Mouse (Mus musculus): ENCODE data around the gene Cetn3. TPM values are rescaled to one million over a fixed set of nuclear protein-coding genes. Genes with fewer than 3 reads are reported as not detected.

The Cetn3 gene
- polyA plus RNA-seq (2016; fragmentation: Nextera tagmentation; extraction: Ambion mirVana), result 194 and 228 TPM in 2 replicates

DNA sequence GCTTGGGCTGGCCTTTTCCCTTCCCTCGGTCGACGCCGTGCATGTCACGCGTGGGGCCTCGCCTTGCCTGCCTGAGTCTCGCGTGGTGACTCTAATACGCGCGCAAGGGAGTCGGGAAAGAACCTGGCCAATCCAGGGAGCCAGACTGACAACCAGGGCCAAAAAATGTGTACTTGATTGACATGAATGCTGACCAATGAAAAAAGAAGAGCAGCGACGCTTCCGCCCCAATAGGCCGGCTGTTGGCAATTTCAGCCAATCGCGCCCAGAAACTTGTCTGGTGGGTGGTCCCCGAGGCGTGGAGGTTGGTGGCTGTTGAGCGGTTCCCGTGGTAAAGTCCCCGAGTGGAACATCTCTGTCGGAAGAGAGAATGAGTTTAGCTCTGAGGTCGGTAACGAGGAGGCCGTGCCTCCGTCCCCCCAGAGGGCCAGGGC is at the start of gene Cetn3:
Gene Cetn3, plus strand, starts transcription at position 107 of the 434 bp plus-strand sequence.
- peak within 1 kb of the TSS; percentile 80 for H3K4me3 ChIP-seq

DNA sequence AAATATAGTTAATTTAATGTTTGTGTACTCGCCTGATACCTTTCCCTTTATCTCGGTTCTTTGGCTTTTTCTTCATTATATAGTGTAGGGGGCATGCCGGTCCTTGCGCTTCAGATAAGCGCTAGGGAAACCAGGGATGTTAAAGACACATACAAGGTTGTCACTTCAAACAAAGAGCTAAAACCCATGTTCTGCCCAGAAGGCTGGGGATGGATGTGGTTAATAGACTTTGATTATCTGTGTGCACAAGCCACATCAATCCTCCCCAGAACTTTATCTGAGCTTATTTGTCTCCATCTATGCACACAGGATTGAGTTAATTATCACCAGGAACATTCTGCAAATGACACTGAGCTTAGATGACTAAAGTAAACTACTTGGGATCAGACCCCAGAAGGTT is 46.3 kb upstream of the Cetn3 start:
- Histone ChIP-seq H3K4me3 (no peak overlapping the region), H3K27me3 (ENCODE audit: insufficient read depth, poor library complexity, severe bottlenecking) (no peaks in the 10 kb centered on the region)
- WGBS, result 86% methylated on average over 5 of the region's 5 CpGs

More for the DNA sequence above, at the start of gene Cetn3:
- H3K36me3 ChIP-seq, result peaks cover 18% of the 10 kb centered on the region
- peak; percentile 93 for DNase-seq (ENCODE audit: low spot score)
- no peaks in the 10 kb centered on the region for H3K9me3 ChIP-seq
- whole genome bisulfite sequencing, result under 1% methylated on average over 29 of the region's 29 CpGs
- H3K4me1 ChIP-seq (replicated peaks), result peaks cover 27% of the 10 kb centered on the region
- H3K27me3 ChIP-seq (ENCODE audit: insufficient read depth, poor library complexity, severe bottlenecking), result no peaks in the 10 kb centered on the region
- H3K27ac ChIP-seq, result peak within 1 kb of the TSS; percentile 99

DNA sequence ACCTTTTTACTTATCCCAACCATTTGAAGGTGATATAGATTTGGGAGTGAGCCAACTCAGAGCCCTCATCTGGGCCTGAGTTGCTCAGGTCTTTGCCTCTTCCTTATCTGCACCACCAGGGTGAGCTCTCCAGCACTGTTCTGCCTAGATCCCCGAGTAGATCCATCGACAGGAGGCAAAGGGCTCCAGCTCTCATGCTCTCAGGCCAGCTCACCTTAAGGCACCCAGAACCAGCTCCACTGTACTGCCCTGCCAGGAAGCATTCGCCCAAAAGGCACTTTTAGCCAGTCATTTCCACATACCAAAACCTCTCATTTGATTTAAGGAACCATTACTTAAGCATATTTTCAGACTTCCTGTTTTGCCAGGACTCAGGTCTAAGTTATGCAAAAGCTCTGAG is 42.0 kb upstream of the Cetn3 start:
- Histone ChIP-seq H3K4me1 (replicated peaks) (0 out of 2 replicates have a peak, but pooled peaks cover 3% of the 10 kb centered on the region), H3K4me3 (no peak overlapping the region), H3K27ac (no peak overlapping the region), H3K27me3 (ENCODE audit: insufficient read depth, poor library complexity, severe bottlenecking) (no peaks in the 10 kb centered on the region), H3K36me3 (no peaks in the 10 kb centered on the region), H3K9me3 (no peaks in the 10 kb centered on the region)
- no peak for DNase-seq (ENCODE audit: low spot score)
- 59% methylated on average over 3 of the region's 3 CpGs for WGBS

More for the DNA sequence above, 46.3 kb upstream of the Cetn3 start:
- Histone ChIP-seq H3K27ac (no peak overlapping the region), H3K4me1 (replicated peaks) (no peaks in the 10 kb centered on the region), H3K9me3 (no peaks in the 10 kb centered on the region), H3K36me3 (no peaks in the 10 kb centered on the region)
- no peak for DNase-seq (ENCODE audit: low spot score)

DNA sequence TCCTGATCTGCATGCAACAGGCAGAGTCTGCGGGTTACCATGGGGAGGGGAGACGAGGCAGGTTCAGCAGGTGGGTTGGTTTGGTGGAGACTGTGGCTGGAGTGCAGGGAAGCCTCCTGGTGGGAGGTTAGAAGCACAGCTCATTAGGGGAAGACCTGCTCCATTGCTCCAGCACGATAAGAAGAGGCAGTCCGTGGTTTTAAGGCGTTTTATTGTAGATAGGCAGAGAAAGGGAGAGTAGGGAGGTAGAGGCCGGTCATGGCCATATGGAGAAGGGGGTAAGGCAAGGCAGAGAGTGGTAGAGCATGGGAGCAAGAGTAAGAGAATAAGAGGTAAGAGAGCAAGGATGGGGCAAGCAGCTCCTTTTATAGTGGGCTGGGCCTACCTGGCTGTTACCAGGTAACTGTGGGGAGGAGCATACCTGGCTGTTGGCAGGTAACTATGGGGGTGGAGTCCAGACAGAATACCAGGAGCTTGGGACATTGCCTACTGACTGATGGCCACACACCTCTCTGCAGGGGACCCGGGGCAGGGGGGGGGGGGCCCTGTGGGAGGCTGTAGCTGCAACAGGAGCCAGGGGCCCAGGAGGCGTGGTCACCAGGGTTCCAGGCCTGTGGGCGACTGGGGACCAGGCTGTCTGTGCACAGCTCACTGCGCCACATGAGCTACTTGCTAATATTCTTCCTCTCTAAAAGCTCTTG is 39.3 kb upstream of the Cetn3 start:
- 51% methylated on average over 10 of the region's 10 CpGs for WGBS
- H3K27me3 ChIP-seq (ENCODE audit: insufficient read depth, poor library complexity, severe bottlenecking), result no peaks in the 10 kb centered on the region

DNA sequence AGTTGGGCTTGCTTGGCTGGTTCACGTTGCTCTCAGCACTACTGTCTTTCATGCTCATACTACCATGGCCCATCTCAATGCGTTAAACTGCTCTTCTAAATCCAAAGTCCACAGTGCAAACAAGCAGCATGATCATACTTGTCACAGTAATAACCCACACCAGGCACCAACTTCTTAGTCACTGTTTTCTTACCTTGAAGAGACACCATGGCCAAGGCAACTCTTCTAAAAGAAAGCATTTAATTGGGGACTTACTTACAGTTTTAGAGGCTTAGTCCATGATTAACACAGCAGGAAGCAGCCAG is 38.8 kb upstream of the Cetn3 start:
- H3K4me3 ChIP-seq, result no peak overlapping the region
- 39% methylated on average over 2 of the region's 2 CpGs for WGBS

More for the DNA sequence above, 39.3 kb upstream of the Cetn3 start:
- Histone ChIP-seq H3K9me3 (0 out of 2 replicates have a peak, but pooled peaks cover 9% of the 10 kb centered on the region), H3K36me3 (no peaks in the 10 kb centered on the region), H3K27ac (no peak overlapping the region), H3K4me1 (replicated peaks) (0 out of 2 replicates have a peak, but pooled peaks cover 3% of the 10 kb centered on the region), H3K4me3 (no peak overlapping the region)
- DNase-seq (ENCODE audit: low spot score), result no peak

DNA sequence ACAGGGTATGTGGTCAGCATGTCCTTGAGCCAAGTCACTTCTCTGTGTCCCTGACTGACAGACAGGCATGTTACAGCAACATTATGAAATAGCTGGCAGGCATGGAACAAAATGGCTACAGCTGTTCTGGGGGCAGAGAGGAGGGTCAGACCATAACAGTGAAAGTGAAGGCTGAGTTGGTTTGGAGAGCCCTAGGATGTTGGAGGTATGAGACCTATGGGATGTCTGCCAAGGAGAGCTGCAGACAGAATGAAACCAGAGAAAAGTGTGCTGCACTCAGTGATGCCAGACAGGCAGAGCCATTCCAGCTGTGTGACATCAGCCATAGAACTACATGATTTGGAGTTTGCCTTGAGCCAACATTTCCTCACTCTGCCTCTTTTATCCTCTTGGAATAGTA is 28.0 kb upstream of the Cetn3 start:
- no peaks in the 10 kb centered on the region for H3K27me3 ChIP-seq (ENCODE audit: insufficient read depth, poor library complexity, severe bottlenecking)
- H3K9me3 ChIP-seq, result no peaks in the 10 kb centered on the region
- no peak overlapping the region for H3K27ac ChIP-seq
- H3K36me3 ChIP-seq, result no peaks in the 10 kb centered on the region
- DNase-seq (ENCODE audit: low spot score), result no peak
- no peaks in the 10 kb centered on the region for H3K4me1 ChIP-seq (replicated peaks)
- no peak overlapping the region for H3K4me3 ChIP-seq

More for the DNA sequence above, 38.8 kb upstream of the Cetn3 start:
- Histone ChIP-seq H3K9me3 (0 out of 2 replicates have a peak, but pooled peaks cover 9% of the 10 kb centered on the region), H3K27ac (no peak overlapping the region), H3K27me3 (ENCODE audit: insufficient read depth, poor library complexity, severe bottlenecking) (no peaks in the 10 kb centered on the region), H3K36me3 (no peaks in the 10 kb centered on the region), H3K4me1 (replicated peaks) (0 out of 2 replicates have a peak, but pooled peaks cover 3% of the 10 kb centered on the region)
- DNase-seq (ENCODE audit: low spot score), result no peak

DNA sequence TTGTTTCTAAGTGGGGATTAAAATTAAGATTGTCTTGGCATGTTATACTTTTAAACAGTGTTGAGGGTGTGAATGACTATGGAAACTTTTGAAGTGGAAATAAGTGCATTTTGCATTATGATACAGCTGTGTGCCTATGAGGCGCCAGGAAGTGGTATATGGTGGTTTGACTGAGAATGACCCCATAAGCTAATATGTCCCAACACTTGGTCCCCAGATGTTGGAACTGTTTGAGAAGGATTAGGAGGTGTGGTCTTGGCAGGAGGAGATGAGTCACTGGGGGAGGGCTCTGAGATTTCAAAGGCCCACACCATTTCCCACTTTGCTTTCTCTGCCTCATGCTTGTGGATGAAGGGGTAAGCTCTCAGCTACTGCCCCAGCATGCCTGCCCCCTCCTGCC is 27.6 kb upstream of the Cetn3 start:
- DNase-seq (ENCODE audit: low spot score), result no peak
- Histone ChIP-seq H3K9me3 (no peaks in the 10 kb centered on the region), H3K4me3 (no peak overlapping the region), H3K36me3 (no peaks in the 10 kb centered on the region), H3K27me3 (ENCODE audit: insufficient read depth, poor library complexity, severe bottlenecking) (no peaks in the 10 kb centered on the region), H3K27ac (no peak overlapping the region), H3K4me1 (replicated peaks) (no peaks in the 10 kb centered on the region)
- WGBS, result 93% methylated on average over 1 of the region's 1 CpGs

DNA sequence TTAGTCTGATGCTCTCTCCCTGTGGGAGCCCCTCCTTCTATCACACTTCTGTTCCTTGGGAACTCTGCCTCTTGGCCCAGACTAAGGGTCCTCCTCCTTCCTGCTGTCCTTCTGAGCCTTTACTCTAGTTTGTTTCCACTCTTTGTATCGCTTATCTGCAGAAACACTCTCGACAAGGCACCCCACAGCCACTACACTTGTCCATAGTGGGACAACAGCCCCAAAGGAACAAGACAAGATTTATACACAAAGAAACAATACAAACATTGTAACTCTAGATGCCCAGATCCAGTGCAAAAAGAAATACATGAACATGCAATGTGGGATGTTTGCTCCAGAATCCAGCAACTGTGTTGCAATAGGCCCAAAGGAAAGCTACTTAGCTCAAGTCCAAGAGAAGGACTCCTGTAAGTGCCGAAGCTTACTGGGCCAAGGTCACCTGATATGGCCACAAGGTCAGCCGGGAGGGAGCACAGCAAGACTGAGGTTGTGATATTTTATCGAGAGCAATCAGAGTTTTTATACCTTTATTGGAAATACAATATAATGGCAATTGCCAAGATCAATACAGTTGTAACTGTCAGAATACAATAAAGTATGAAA is 25.7 kb upstream of the Cetn3 start:
- no peaks in the 10 kb centered on the region for H3K27me3 ChIP-seq (ENCODE audit: insufficient read depth, poor library complexity, severe bottlenecking)
- no peak overlapping the region for H3K4me3 ChIP-seq
- no peak overlapping the region for H3K27ac ChIP-seq
- no peak for DNase-seq (ENCODE audit: low spot score)
- no peaks in the 10 kb centered on the region for H3K36me3 ChIP-seq
- H3K4me1 ChIP-seq (replicated peaks), result no peaks in the 10 kb centered on the region
- WGBS, result 87% methylated on average over 5 of the region's 5 CpGs
- H3K9me3 ChIP-seq, result no peaks in the 10 kb centered on the region

DNA sequence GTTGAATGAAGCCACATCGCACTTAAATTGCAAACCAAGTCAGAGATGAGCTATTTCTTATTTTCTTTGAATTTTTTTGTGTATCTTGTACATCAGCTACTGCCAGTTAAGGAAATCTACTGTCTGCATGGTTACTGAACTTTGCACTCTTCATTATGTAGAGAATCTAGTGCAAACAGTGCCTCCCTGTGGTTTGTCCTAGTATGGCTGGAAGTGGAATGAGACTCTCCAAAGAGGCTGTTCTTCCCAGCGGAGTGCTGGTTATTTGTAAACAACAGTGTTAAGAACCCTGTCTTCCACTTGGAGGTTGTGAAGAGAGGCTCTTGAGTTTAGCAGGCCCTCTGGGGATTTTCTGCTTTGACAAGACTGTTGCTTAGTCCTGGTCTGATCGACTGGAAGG is 22.5 kb upstream of the Cetn3 start:
- Histone ChIP-seq H3K4me3 (no peak overlapping the region), H3K4me1 (replicated peaks) (no peaks in the 10 kb centered on the region), H3K9me3 (no peaks in the 10 kb centered on the region), H3K27ac (no peak overlapping the region), H3K36me3 (no peaks in the 10 kb centered on the region), H3K27me3 (ENCODE audit: insufficient read depth, poor library complexity, severe bottlenecking) (no peaks in the 10 kb centered on the region)
- WGBS, result 24% methylated on average over 3 of the region's 3 CpGs
- peak; percentile 54 for DNase-seq (ENCODE audit: low spot score)

DNA sequence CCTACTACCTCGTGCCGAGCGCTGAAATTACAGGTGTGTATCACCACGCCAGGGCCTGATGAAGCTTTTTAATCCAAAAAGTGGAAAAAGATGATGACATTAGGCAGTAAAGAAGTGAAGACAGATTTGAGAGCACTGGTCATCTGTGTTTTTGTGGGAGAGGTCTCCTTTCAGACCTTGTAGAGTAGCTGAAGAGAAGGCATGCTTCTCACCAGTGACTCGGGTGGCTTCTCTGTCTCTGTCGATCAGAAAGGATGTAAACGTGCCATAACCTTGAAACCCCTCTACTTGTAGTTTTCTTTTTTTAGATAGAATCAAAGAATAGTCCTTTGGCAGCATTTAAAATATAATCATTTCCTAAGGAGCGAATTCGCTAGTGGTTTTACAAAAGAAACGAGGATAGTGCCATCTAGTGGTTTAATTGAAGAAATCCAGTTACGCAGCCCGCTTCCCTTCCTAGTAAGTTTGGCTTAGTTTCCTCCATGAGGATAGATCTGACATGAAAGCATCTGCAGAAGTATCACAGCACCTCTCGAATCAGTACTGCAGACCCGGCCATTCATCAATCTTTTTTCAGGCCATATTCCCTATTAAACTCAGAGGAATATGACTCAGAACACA is 21.2 kb upstream of the Cetn3 start:
- no peaks in the 10 kb centered on the region for H3K4me1 ChIP-seq (replicated peaks)
- H3K9me3 ChIP-seq, result no peaks in the 10 kb centered on the region
- H3K4me3 ChIP-seq, result no peak overlapping the region
- 33% methylated on average over 14 of the region's 14 CpGs for WGBS
- no peak overlapping the region for H3K27ac ChIP-seq
- H3K27me3 ChIP-seq (ENCODE audit: insufficient read depth, poor library complexity, severe bottlenecking), result no peaks in the 10 kb centered on the region
- DNase-seq (ENCODE audit: low spot score), result peak; percentile 31
- H3K36me3 ChIP-seq, result no peaks in the 10 kb centered on the region

DNA sequence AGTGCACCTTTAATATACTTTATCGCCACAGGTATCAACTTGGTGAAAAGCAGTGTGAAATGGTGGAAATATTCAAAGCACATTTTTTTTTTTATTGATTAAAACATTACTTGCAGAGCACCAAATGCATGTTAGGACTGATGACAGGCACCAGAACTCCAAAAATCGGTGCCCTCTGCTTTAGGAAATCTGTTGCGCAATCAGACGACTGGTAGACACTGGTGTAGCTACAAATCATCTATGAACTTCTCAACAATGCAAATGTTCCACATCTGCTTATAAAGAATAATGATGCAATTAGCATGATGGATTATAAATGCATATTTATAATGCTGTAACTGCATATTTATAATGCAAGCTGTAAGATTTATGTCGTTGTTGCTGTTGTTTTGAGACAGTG is 18.7 kb upstream of the Cetn3 start:
- Histone ChIP-seq H3K9me3 (peaks cover 5% of the 10 kb centered on the region; the same call in 1 of the 2 replicates), H3K4me3 (no peak overlapping the region), H3K27ac (no peak overlapping the region), H3K4me1 (replicated peaks) (no peaks in the 10 kb centered on the region), H3K27me3 (ENCODE audit: insufficient read depth, poor library complexity, severe bottlenecking) (no peaks in the 10 kb centered on the region), H3K36me3 (no peaks in the 10 kb centered on the region)
- no peak for DNase-seq (ENCODE audit: low spot score)
- WGBS, result 89% methylated on average over 5 of the region's 5 CpGs

DNA sequence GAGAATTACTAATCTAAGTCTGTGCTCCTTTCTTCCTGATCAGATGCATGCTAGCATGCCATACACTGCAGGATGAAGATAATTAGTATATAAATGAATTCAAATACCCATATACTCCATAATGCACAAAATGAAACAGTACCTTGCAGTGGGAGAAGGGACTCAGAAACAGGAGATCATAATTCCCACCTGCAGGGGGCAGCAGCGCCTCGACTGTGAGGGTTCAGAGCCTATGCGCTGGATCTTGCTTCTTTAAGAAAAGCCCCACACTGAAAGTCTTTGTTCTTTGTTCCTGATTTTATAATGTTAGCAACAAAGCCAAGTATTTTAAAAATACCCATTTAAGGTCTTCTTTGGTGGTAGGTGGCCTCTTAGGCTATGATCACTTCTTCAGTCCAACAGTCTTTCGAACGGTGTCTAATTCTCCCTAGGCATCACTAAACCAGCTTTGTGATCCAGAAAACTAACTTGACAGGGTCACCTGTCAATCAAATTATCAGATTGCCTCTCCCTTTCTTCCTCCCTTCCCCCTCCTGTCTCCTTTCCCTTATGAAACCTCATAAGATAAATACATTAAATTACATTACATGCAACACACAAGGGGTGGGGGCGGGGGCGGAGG is 15.7 kb upstream of the Cetn3 start:
- peaks cover 5% of the 10 kb centered on the region; the same call in 1 of the 2 replicates for H3K9me3 ChIP-seq
- DNase-seq (ENCODE audit: low spot score), result peak; percentile 32
- no peak overlapping the region for H3K4me3 ChIP-seq
- H3K36me3 ChIP-seq, result no peaks in the 10 kb centered on the region
- H3K27ac ChIP-seq, result no peak overlapping the region
- WGBS, result 86% methylated on average over 7 of the region's 7 CpGs
- no peaks in the 10 kb centered on the region for H3K27me3 ChIP-seq (ENCODE audit: insufficient read depth, poor library complexity, severe bottlenecking)
- H3K4me1 ChIP-seq (replicated peaks), result no peaks in the 10 kb centered on the region

DNA sequence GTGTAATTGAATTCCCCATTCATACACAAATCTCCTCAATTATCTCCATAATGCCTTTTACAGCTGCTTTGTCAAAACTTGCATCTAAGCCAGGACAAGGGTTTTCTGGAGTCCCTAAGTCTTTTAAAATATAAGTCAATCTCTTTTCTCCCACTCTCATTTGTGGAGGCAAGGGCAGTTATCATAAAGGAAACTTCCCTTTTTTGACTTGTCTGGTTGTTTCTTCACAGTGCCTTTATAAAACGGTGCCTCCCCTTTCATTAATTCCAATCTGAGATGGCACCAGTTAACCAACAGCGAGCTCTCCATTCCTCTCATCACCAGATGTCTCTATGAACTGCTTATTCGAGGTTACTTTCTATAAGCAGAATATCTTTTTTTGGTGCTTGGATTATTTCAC is 6.7 kb upstream of the Cetn3 start:
- Histone ChIP-seq H3K4me3 (no peak overlapping the region), H3K27ac (no peak overlapping the region), H3K36me3 (no peaks in the 10 kb centered on the region), H3K4me1 (replicated peaks) (no peaks in the 10 kb centered on the region), H3K27me3 (ENCODE audit: insufficient read depth, poor library complexity, severe bottlenecking) (no peaks in the 10 kb centered on the region), H3K9me3 (no peaks in the 10 kb centered on the region)
- 85% methylated on average over 3 of the region's 3 CpGs for WGBS
- DNase-seq (ENCODE audit: low spot score), result no peak
